Mouse (Mus musculus): ENCODE data around the gene Nsl1. TPM values are rescaled to one million over a fixed set of nuclear protein-coding genes. Genes with fewer than 3 reads are reported as not detected.

Nsl1 gene
- polyA plus RNA-seq, 1 experiment = 2.6 TPM

GRCm38 (mm10) chr1:191054870-191055532 is 7.8 kb upstream of the Nsl1 start:
- H3K4me1 ChIP-seq (ENCODE audit: control insufficient read depth, insufficient read depth, low read length) = no peaks in the 10 kb centered on the region
- H3K27ac ChIP-seq (ENCODE audit: control insufficient read depth, insufficient read depth, low read depth, low read length) = no peak overlapping the region
- TF ChIP-seq CTCF (IDR thresholded peaks at IDR 0.05; ENCODE audit: control insufficient read depth, insufficient read depth, insufficient replicate concordance, low read depth, low read length) = no peak
- no peak for TF ChIP-seq POLR2A (IDR thresholded peaks at IDR 0.05; ENCODE audit: control insufficient read depth, low read depth, low read length)
- H3K27me3 ChIP-seq (ENCODE audit: control insufficient read depth, insufficient read depth, low read length) = no peaks in the 10 kb centered on the region
- H3K36me3 ChIP-seq (ENCODE audit: control insufficient read depth, insufficient read depth, low read length) = peaks cover 3% of the 10 kb centered on the region; the same call in 1 of the 2 replicates
- H3K4me3 ChIP-seq (ENCODE audit: control insufficient read depth, low read depth, low read length) = no peak overlapping the region

GRCm38 (mm10) chr1:191055533-191055873 is 7.3 kb upstream of the Nsl1 start:
- Histone ChIP-seq H3K4me3 (ENCODE audit: control insufficient read depth, low read depth, low read length) (no peak overlapping the region), H3K27ac (ENCODE audit: control insufficient read depth, insufficient read depth, low read depth, low read length) (no peak overlapping the region), H3K4me1 (ENCODE audit: control insufficient read depth, insufficient read depth, low read length) (no peaks in the 10 kb centered on the region), H3K36me3 (ENCODE audit: control insufficient read depth, insufficient read depth, low read length) (peaks cover 3% of the 10 kb centered on the region; the same call in 1 of the 2 replicates), H3K27me3 (ENCODE audit: control insufficient read depth, insufficient read depth, low read length) (no peaks in the 10 kb centered on the region)
- no peak for TF ChIP-seq POLR2A (IDR thresholded peaks at IDR 0.05; ENCODE audit: control insufficient read depth, low read depth, low read length)
- no peak for TF ChIP-seq CTCF (IDR thresholded peaks at IDR 0.05; ENCODE audit: control insufficient read depth, insufficient read depth, insufficient replicate concordance, low read depth, low read length)

DNA sequence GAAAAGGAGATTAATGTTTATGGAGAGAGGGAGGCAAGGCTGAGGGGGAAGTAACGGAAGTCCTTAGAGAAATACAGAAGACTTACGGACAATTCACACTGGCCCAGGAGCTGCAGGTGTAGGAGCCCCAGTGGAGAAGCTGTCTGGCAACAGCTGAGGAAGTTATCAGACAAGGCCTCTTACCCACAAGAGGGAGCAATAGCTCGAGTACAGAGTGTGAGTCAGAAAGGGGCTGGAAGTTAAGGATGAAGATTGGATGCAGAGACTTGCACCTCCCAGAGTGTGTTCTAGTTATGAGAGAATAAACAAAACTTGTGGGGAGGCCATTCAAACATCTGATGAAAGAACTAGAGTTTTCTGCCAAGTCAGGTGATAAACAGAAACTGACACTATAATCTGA is 5.4 kb upstream of the Nsl1 start:
- Histone ChIP-seq H3K27me3 (ENCODE audit: control insufficient read depth, insufficient read depth, low read length) (no peaks in the 10 kb centered on the region), H3K36me3 (ENCODE audit: control insufficient read depth, insufficient read depth, low read length) (peaks cover 3% of the 10 kb centered on the region; the same call in 1 of the 2 replicates), H3K4me1 (ENCODE audit: control insufficient read depth, insufficient read depth, low read length) (no peaks in the 10 kb centered on the region), H3K4me3 (ENCODE audit: control insufficient read depth, low read depth, low read length) (no peak overlapping the region), H3K27ac (ENCODE audit: control insufficient read depth, insufficient read depth, low read depth, low read length) (no peak overlapping the region)
- TF ChIP-seq CTCF (IDR thresholded peaks at IDR 0.05; ENCODE audit: control insufficient read depth, insufficient read depth, insufficient replicate concordance, low read depth, low read length) = no peak
- TF ChIP-seq POLR2A (IDR thresholded peaks at IDR 0.05; ENCODE audit: control insufficient read depth, low read depth, low read length) = no peak

DNA sequence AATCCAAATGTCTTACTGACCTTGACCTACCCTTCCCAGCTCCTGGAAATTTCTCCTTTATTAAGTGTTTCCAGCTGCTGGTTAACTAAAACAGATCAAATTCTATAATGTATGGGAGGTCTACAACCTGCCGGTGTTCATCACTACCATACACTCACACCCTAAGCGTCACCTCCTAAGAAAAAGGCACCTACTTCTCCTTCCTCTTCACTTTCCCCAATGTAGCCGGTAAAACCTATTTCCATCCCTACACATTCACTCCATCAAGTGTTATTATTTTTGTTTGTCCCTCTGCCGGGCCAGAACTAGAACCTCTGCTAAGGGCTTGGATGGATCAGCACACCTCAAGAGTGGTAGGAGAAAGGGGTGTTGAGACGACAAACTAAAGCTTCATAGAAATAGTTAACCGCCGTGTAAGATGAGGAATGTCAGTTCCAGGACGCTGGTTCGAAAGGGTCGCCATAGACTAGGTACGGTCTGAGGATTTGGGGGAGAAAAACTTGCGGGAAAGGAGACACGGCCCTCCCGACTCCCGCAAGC is 501 bp upstream of the Nsl1 start:
- Histone ChIP-seq H3K4me1 (ENCODE audit: control insufficient read depth, insufficient read depth, low read length) (no peaks in the 10 kb centered on the region), H3K27ac (ENCODE audit: control insufficient read depth, insufficient read depth, low read depth, low read length) (peak overlapping the region; percentile 51; the same call in 1 of the 2 replicates), H3K4me3 (ENCODE audit: control insufficient read depth, low read depth, low read length) (peak overlapping the region; percentile 87), H3K27me3 (ENCODE audit: control insufficient read depth, insufficient read depth, low read length) (no peaks in the 10 kb centered on the region), H3K36me3 (ENCODE audit: control insufficient read depth, insufficient read depth, low read length) (peaks cover 1% of the 10 kb centered on the region; the same call in 1 of the 2 replicates)
- TF ChIP-seq CTCF (IDR thresholded peaks at IDR 0.05; ENCODE audit: control insufficient read depth, insufficient read depth, insufficient replicate concordance, low read depth, low read length) (no peak), POLR2A (IDR thresholded peaks at IDR 0.05; ENCODE audit: control insufficient read depth, low read depth, low read length) (no peak)

DNA sequence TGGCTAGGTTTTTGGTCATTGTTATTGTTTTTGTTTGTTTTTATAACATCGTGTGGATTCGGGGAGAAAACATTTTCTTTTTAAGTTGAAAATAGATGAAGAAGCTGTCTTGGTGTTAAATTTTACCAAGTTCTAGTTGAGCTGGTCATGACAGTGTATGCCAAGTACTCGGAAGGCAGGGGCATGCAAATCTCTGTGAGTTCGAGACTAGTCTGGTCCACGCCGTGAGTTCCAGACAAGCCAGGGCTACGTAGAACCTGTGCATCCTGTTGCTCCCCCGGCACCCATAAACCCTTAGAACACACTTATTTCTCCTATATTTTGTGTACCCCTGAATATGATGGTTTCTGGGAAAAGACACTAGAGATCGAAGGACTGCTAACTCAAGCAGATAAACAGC is 888 bp downstream of the Nsl1 start:
- Histone ChIP-seq H3K4me1 (ENCODE audit: control insufficient read depth, insufficient read depth, low read length) (no peaks in the 10 kb centered on the region), H3K27ac (ENCODE audit: control insufficient read depth, insufficient read depth, low read depth, low read length) (no peak overlapping the region), H3K36me3 (ENCODE audit: control insufficient read depth, insufficient read depth, low read length) (no peaks in the 10 kb centered on the region; the same call in 1 of the 2 replicates), H3K4me3 (ENCODE audit: control insufficient read depth, low read depth, low read length) (no peak overlapping the region; the same call in 1 of the 2 replicates), H3K27me3 (ENCODE audit: control insufficient read depth, insufficient read depth, low read length) (no peaks in the 10 kb centered on the region)
- TF ChIP-seq CTCF (IDR thresholded peaks at IDR 0.05; ENCODE audit: control insufficient read depth, insufficient read depth, insufficient replicate concordance, low read depth, low read length) = no peak
- TF ChIP-seq POLR2A (IDR thresholded peaks at IDR 0.05; ENCODE audit: control insufficient read depth, low read depth, low read length) = no peak

- Histone ChIP-seq H3K36me3 (ENCODE audit: control insufficient read depth, insufficient read depth, low read length) (no peaks in the 10 kb centered on the region; the same call in 1 of the 2 replicates), H3K4me3 (ENCODE audit: control insufficient read depth, low read depth, low read length) (no peak overlapping the region), H3K4me1 (ENCODE audit: control insufficient read depth, insufficient read depth, low read length) (no peaks in the 10 kb centered on the region), H3K27me3 (ENCODE audit: control insufficient read depth, insufficient read depth, low read length) (no peaks in the 10 kb centered on the region), H3K27ac (ENCODE audit: control insufficient read depth, insufficient read depth, low read depth, low read length) (no peak overlapping the region)
- TF ChIP-seq CTCF (IDR thresholded peaks at IDR 0.05; ENCODE audit: control insufficient read depth, insufficient read depth, insufficient replicate concordance, low read depth, low read length) = no peak
- TF ChIP-seq POLR2A (IDR thresholded peaks at IDR 0.05; ENCODE audit: control insufficient read depth, low read depth, low read length) = no peak
Measured at GRCm38 (mm10) chr1:191064535-191064934, 1.7 kb downstream of the Nsl1 start.

DNA sequence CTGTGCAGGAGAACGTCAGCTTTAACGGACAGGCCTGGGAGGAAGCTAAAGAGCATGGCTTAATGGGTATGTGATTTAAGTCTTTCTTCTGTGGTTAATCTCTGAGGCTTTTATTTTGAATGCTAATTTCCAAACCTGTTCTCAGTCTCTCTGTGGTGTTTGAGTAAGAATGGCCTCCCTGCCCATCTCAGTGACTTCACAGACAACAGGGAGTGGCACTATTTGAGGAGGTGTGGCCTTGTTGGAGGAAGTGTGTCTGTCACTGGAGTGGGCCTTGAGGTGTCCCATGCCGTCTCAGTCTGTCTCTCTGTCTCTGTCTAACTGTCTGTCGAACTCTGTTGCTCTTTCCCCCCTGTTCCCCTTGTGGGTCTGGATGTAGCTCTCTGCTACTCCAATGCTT is 2.4 kb downstream of the Nsl1 start:
- H3K4me3 ChIP-seq (ENCODE audit: control insufficient read depth, low read depth, low read length) = peak overlapping the region; percentile 34
- no peak overlapping the region for H3K27ac ChIP-seq (ENCODE audit: control insufficient read depth, insufficient read depth, low read depth, low read length)
- H3K27me3 ChIP-seq (ENCODE audit: control insufficient read depth, insufficient read depth, low read length) = no peaks in the 10 kb centered on the region
- peak; percentile 23; the same call in 1 of the 2 replicates for TF ChIP-seq POLR2A (IDR thresholded peaks at IDR 0.05; ENCODE audit: control insufficient read depth, low read depth, low read length)
- TF ChIP-seq CTCF (IDR thresholded peaks at IDR 0.05; ENCODE audit: control insufficient read depth, insufficient read depth, insufficient replicate concordance, low read depth, low read length) = no peak
- H3K36me3 ChIP-seq (ENCODE audit: control insufficient read depth, insufficient read depth, low read length) = no peaks in the 10 kb centered on the region; the same call in 1 of the 2 replicates
- no peaks in the 10 kb centered on the region for H3K4me1 ChIP-seq (ENCODE audit: control insufficient read depth, insufficient read depth, low read length)
